ENCODE assay signal across 8 mouse cellular contexts in genomic region chr12:77025431-77025879, GRCm38 (mm10).
DNase-seq lines count a peak whose midpoint lies in the region; ATAC-seq lines count a peak whose summit lies in the region.
"Had no signal": no experiment of that assay in that cellular context is flagged by ENCODE, and none has a peak within 500 bp of the region (broad histone marks: within the 10 kb centered on the region; RNA-seq: fewer than 3 reads in every experiment).

No protein-coding gene starts in this region.

- peak; percentile 12 to 24 for DNase-seq in heart, postnatal 10 days
- no peak for DNase-seq in heart, adult 18-20 months
- peak; percentile 43 for DNase-seq in right cerebral cortex, postnatal 25 days
- DNase-seq in right cerebral cortex, postnatal 10 days (ENCODE audit: low spot score in 2 of 2) = no peak
- no peak for DNase-seq in liver, embryonic 13.5 days
- DNase-seq in kidney, adult 18-20 months = no peak
- DNase-seq: heart, postnatal 36 days had no signal

- H3K4me3 ChIP-seq in liver, embryonic 13.5 days (replicated peaks) = no peak overlapping the region

- intact Hi-C loops in heart, postnatal 10 days (cut with DNase I) = no loop called here

- no peaks in the 10 kb centered on the region for H3K36me3 ChIP-seq in liver, embryonic 13.5 days

- H3K27me3 ChIP-seq in liver, embryonic 13.5 days = no peaks in the 10 kb centered on the region; the same call in 1 of the 2 replicates

- WGBS in liver, embryonic 13.5 days (ENCODE audit: insufficient replicate concordance) = 44% methylated on average over 7 of the region's 7 CpGs

- H3K4me2 ChIP-seq in liver, embryonic 13.5 days = no peak overlapping the region

- ATAC-seq in liver, embryonic 13.5 days (ENCODE audit: low read depth) = peak; percentile 75
- no peak; the same call in 1 of the 2 replicates for ATAC-seq in erythroid progenitor cell, adult 5-6 weeks (replicated peaks; ENCODE audit: low FRiP score, poor library complexity, severe bottlenecking)

- no peaks in the 10 kb centered on the region for H3K9me3 ChIP-seq in liver, embryonic 13.5 days (replicated peaks)

- H3K27ac ChIP-seq in liver, embryonic 13.5 days = no peak overlapping the region

- peaks cover 8% of the 10 kb centered on the region for H3K4me1 ChIP-seq in liver, embryonic 13.5 days (replicated peaks)

- no peak overlapping the region for H3K9ac ChIP-seq in liver, embryonic 13.5 days

Comparison
In these comparisons a context has a peak if more than half of its experiments do, and no peak if none do; other contexts are left out.
1. DNase-seq: peak in heart, postnatal 10 days (2 of 2) and right cerebral cortex, postnatal 25 days (single experiment); none in heart, adult 18-20 months (0 of 2), right cerebral cortex, postnatal 10 days (0 of 2), liver, embryonic 13.5 days (single experiment) and kidney, adult 18-20 months (single experiment).